Mouse (Mus musculus): ENCODE data around the gene Ccdc7a. TPM values are rescaled to one million over a fixed set of nuclear protein-coding genes. Genes with fewer than 3 reads are reported as not detected.

The Ccdc7a gene
- total RNA-seq, 2 experiments from 2014 or later = not detected

GRCm38 (mm10) chr8:128686429-128686990, 378.8 kb downstream of the Ccdc7a start:
- DNase-seq (ENCODE audit: low spot score in 2 of 2) = no peak

GRCm38 (mm10) chr8:128685507-128686428, 379.5 kb downstream of the Ccdc7a start, which contains the start of gene Itgb1:
TSS of gene Itgb1 (plus strand) at chr8:128685654.
- DNase-seq (ENCODE audit: low spot score in 2 of 2) = peak; percentile 90 to 91

- no peak for DNase-seq (ENCODE audit: low spot score in 2 of 2)
Measured at GRCm38 (mm10) chr8:128684609-128685506, 380.5 kb downstream of the Ccdc7a start.

Other genes starting within 250 kb of the Ccdc7a start
- not detected for gene Ccdc7b, start 1.6 kb upstream of the Ccdc7a start, total RNA-seq (2021)
- not detected for gene Gm10999, start 66.1 kb upstream of the Ccdc7a start, total RNA-seq (2021)
- gene 2610044O15Rik8, start 168.9 kb upstream of the Ccdc7a start, total RNA-seq (2021) = 10 to 100 TPM in 1 of 2 experiments, 1 to 10 TPM in 1; 9.4 to 11.3 TPM

All from adrenal gland, adult 18-20 months (tissue).